Mouse (Mus musculus) spleen, adult 2 months (tissue): ENCODE measurements around the gene Fam120c.

ENCODE experiments used
- CTCF ChIP-seq: fragments of 200-500 bp; IDR thresholded peaks from 2 replicates; pipeline ENCODE4 v1.5.1; 2011; ENCODE audit warnings: mild to moderate bottlenecking, inconsistent platforms; ENCODE audit not compliant: insufficient read depth, insufficient read length, insufficient replicate concordance; ENCODE audit errors: extremely low read depth
- POLR2A ChIP-seq: fragments of 200-500 bp; IDR thresholded peaks from 2 replicates; pipeline ENCODE4 v1.6.1; 2011; ENCODE audit warnings: low read depth, low read length, inconsistent platforms

- TF ChIP-seq CTCF (no peak), POLR2A (no peak)
Observed at GRCm38 (mm10) chrX:151520127-151520457, 176.1 kb downstream of the Fam120c start.
